Mouse (Mus musculus) bone marrow macrophage, adult 2 months (primary cell): Measurements from ENCODE around the gene Sfxn1.

Experiments
- CTCF ChIP-seq: IDR thresholded peaks from 2 replicates; pipeline ENCODE4 v1.5.1; 2012; ENCODE audit warnings: low read depth, mild to moderate bottlenecking, low read length, moderate library complexity
- POLR2A ChIP-seq: IDR thresholded peaks from 2 replicates; pipeline ENCODE4 v1.6.1; 2012; ENCODE audit warnings: mild to moderate bottlenecking, low read depth, low read length, borderline replicate concordance

DNA sequence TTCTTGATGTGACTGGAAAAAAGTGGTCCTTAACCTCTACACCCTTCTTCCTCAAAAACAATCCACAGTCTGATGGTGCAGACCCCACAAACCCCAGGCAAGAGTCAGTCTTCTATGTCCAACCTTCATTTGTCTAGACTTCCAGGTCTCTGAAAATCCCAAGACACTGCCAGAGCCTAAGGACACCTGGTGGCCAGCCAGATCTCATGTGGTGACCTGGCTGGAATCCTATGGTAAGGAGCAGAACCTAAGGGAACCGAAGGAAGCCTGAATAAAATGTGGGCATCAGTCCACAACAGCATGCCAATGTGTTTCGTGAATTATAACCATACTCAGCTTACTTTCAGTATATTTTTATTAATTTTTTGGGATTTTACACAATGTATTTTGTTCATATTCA is 31.4 kb upstream of the Sfxn1 start:
- TF ChIP-seq POLR2A (no peak), CTCF (no peak)
